8 mouse cellular contexts compared by ENCODE assay signal in the genomic region with DNA sequence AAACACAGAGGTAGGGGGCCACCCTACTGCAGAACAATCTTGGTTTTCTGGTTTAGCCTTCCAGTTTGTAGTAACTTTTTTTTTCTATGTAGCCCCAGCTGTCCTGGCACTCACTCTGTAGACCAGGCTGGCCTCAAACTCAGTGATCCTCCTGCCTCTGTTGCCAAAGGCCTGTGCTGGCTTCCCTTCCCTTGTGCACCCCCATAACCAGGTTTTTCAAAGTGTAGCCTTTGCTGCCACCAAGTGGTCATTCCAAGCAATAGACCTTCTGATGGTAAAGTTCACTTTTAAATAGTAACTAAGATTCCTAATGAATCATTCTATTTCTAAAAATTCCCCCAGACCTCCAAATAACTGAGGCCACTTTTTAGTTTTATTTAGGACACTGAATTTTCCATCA. TPM values are rescaled to one million over a fixed set of nuclear protein-coding genes. Genes with fewer than 3 reads are reported as not detected.
DNase-seq lines count a peak whose midpoint lies in the region; TF ChIP-seq lines count a peak whose summit lies in the region.
"Had no signal": no experiment of that assay in that cellular context is flagged by ENCODE, and none has a peak within 500 bp of the region (broad histone marks: within the 10 kb centered on the region; RNA-seq: fewer than 3 reads in every experiment).

No protein-coding gene starts in this region.

- H3K27me3 ChIP-seq in testis, adult 2 months (ENCODE audit: control insufficient read depth, insufficient read depth, low read length), result no peaks in the 10 kb centered on the region
- H3K27me3 ChIP-seq: heart, embryonic 13.5 days had no signal

- H3K4me3 ChIP-seq in testis, adult 2 months (ENCODE audit: control insufficient read depth, low read depth, low read length), result no peak overlapping the region
- H3K4me3 ChIP-seq: heart, embryonic 13.5 days had no signal

- peak; percentile 42; the same call in 1 of the 2 replicates for TF ChIP-seq CTCF in testis, adult 2 months (IDR thresholded peaks at IDR 0.05; ENCODE audit: control insufficient read depth, insufficient read depth, insufficient replicate concordance, low read depth, low read length)

- no peak for DNase-seq in testis, postnatal 14 days (ENCODE audit: low spot score)
- peak; percentile 44 for DNase-seq in adrenal gland, adult 2 months
- DNase-seq in embryo, embryonic 11 days, result peak; percentile 70
- peak; percentile 81 for DNase-seq in induced T-regulatory cell, adult 2 months (ENCODE audit: low read depth)
- peak; percentile 69 for DNase-seq in lung, postnatal 10 days
- peak; percentile 82 for DNase-seq in retina, embryonic 14.5 days (ENCODE audit: low spot score)

- peaks cover 8% of the 10 kb centered on the region for H3K36me3 ChIP-seq in testis, adult 2 months (ENCODE audit: control insufficient read depth, insufficient read depth, low read length)

- TF ChIP-seq POLR2A in testis, adult 2 months (IDR thresholded peaks at IDR 0.05; ENCODE audit: control insufficient read depth, low read depth, low read length), result no peak

- no peak overlapping the region for H3K27ac ChIP-seq in testis, adult 2 months (ENCODE audit: control insufficient read depth, insufficient read depth, low read depth, low read length)
- H3K27ac ChIP-seq: heart, embryonic 13.5 days had no signal

- no peaks in the 10 kb centered on the region for H3K4me1 ChIP-seq in testis, adult 2 months (ENCODE audit: control insufficient read depth, insufficient read depth, low read length)

RNA-seq across cellular contexts. Expression of gene Mapk9, which starts 23.2 kb away (rescaled TPM):
- polyA plus RNA-seq in testis, adult 2 months (2012; rRNA removed), result 30.5 and 33.2 TPM in 2 replicates
- total RNA-seq in adrenal gland, adult 2 months (2021), result 10 to 100 TPM; 69.8 to 79.9 TPM
- 20.2 and 20.5 TPM in 2 replicates for polyA plus RNA-seq in adrenal gland, adult 2 months (2012; rRNA removed)

RNA-seq across cellular contexts. Expression of gene Rasgef1c, which starts 31.9 kb away (rescaled TPM):
- polyA plus RNA-seq in testis, adult 2 months (2012; rRNA removed), result 0.69 and 0.93 TPM in 2 replicates
- total RNA-seq in adrenal gland, adult 2 months (2021), result 1 to 10 TPM in 1 of 2 experiments, under 1 TPM in 1; 0.43 to 1.0 TPM
- 0.71 and 0.83 TPM in 2 replicates for polyA plus RNA-seq in adrenal gland, adult 2 months (2012; rRNA removed)
- polyA plus RNA-seq: heart, embryonic 13.5 days had no signal
